Mouse (Mus musculus): ENCODE results near the gene Plekha8. TPM values are rescaled to one million over a fixed set of nuclear protein-coding genes. Genes with fewer than 3 reads are reported as not detected.

The Plekha8 gene
- polyA plus RNA-seq, 1 experiment from 2014 or later: 5.1 TPM

GRCm38 (mm10) chr6:54562018-54562809 lies 32.7 kb upstream of the Plekha8 start:
- H3K4me1 ChIP-seq (replicated peaks): peaks cover 14% of the 10 kb centered on the region
- no peak overlapping the region for H3K9ac ChIP-seq
- 0 out of 2 replicates have a peak, but pooled peaks cover 7% of the 10 kb centered on the region for H3K27me3 ChIP-seq
- no peaks in the 10 kb centered on the region for H3K36me3 ChIP-seq
- ATAC-seq (replicated peaks; ENCODE audit: insufficient number of reproducible peaks, insufficient read depth, low FRiP score, low read depth): no peak
- 72% methylated on average over 17 of the region's 17 CpGs for WGBS
- H3K9me3 ChIP-seq (replicated peaks): no peaks in the 10 kb centered on the region
- H3K4me2 ChIP-seq: no peak overlapping the region
- no peak overlapping the region for H3K27ac ChIP-seq
- H3K4me3 ChIP-seq: no peak overlapping the region

DNA sequence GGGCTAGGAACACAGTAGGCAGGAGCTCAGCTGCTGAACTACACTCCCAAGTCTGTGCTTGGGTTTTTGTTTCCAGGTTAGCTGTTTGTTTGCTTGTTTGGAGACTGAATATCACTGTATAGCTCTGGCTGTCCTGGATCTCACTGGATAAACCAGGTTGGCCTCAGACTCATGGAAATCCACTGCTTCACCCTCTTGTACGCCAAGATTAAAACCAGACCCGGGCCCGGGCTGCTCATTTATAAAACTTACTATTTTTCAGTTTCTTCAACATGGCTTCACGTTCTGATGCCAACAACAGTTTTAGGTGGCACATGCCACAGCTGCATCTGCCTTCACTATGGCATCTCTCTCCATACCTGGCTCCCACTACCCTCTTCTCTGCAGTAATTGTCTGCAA lies 31.4 kb upstream of the Plekha8 start:
- 90% methylated on average over 4 of the region's 4 CpGs for WGBS
- Histone ChIP-seq H3K4me1 (replicated peaks) (peaks cover 14% of the 10 kb centered on the region), H3K27ac (no peak overlapping the region), H3K4me2 (no peak overlapping the region), H3K9ac (no peak overlapping the region), H3K9me3 (replicated peaks) (no peaks in the 10 kb centered on the region), H3K27me3 (0 out of 2 replicates have a peak, but pooled peaks cover 7% of the 10 kb centered on the region), H3K4me3 (no peak overlapping the region), H3K36me3 (no peaks in the 10 kb centered on the region)
- no peak for ATAC-seq (replicated peaks; ENCODE audit: insufficient number of reproducible peaks, insufficient read depth, low FRiP score, low read depth)

DNA sequence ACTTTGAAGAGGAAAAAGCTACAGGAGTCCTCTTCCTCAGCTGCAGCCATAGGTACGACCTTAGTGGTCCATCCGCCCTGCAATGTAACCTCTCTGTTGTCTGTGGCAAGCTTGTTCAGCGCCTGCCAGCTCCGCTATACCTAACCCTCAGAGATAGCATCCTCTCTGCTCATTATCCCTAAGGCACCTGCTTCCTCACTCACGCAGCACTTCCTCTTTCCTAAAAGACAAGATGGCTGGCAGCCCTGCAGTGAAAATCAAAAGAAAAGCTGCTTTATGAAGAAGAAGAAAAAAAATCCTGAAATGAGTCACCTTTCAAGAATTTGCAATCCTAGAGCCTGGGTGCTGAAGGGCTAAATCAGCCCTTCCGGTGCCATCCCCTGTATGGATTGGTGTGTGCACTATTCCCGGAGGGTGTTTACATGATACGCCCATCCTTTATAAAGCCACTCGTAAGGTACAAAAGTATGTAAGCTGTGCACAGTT lies 30.4 kb upstream of the Plekha8 start:
- no peaks in the 10 kb centered on the region for H3K9me3 ChIP-seq (replicated peaks)
- no peak overlapping the region for H3K9ac ChIP-seq
- H3K4me1 ChIP-seq (replicated peaks): peaks cover 14% of the 10 kb centered on the region
- H3K27ac ChIP-seq: no peak overlapping the region
- ATAC-seq (replicated peaks; ENCODE audit: insufficient number of reproducible peaks, insufficient read depth, low FRiP score, low read depth): no peak
- 63% methylated on average over 9 of the region's 9 CpGs for WGBS
- 0 out of 2 replicates have a peak, but pooled peaks cover 7% of the 10 kb centered on the region for H3K27me3 ChIP-seq
- H3K36me3 ChIP-seq: no peaks in the 10 kb centered on the region
- no peak overlapping the region for H3K4me2 ChIP-seq
- H3K4me3 ChIP-seq: no peak overlapping the region

DNA sequence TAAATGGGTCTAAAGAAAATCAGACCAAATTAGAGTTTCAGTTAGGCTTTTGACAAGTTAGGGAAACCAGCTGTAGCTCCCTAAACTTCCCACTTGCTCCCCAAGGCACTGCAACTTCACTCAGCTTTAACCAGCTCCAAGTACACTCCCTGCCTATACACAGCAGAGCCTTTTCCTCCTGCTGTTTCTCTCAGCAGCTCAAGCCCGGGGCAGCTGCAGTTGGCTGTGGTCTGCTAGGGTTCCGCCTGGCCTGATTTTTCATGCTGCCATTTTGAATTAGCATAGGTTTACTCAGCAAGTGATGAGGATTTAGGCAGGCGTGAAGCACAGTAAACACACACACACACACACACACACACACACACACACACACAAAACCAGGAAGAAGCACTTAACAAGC lies 29.9 kb upstream of the Plekha8 start:
- no peak for ATAC-seq (replicated peaks; ENCODE audit: insufficient number of reproducible peaks, insufficient read depth, low FRiP score, low read depth)
- Histone ChIP-seq H3K36me3 (no peaks in the 10 kb centered on the region), H3K4me1 (replicated peaks) (peaks cover 14% of the 10 kb centered on the region), H3K27me3 (0 out of 2 replicates have a peak, but pooled peaks cover 7% of the 10 kb centered on the region), H3K9ac (no peak overlapping the region), H3K27ac (no peak overlapping the region), H3K4me3 (no peak overlapping the region), H3K9me3 (replicated peaks) (no peaks in the 10 kb centered on the region), H3K4me2 (peak overlapping the region; percentile 99; the same call in 1 of the 2 replicates)
- WGBS: 66% methylated on average over 3 of the region's 3 CpGs

GRCm38 (mm10) chr6:54565665-54566545 lies 29.0 kb upstream of the Plekha8 start, which contains the start of gene Scrn1:
TSS of gene Scrn1 (minus strand) at chr6:54566489.
- H3K27ac ChIP-seq: peak within 1 kb of the TSS; percentile 32; the same call in 1 of the 2 replicates
- 0 out of 2 replicates have a peak, but pooled peaks cover 7% of the 10 kb centered on the region for H3K27me3 ChIP-seq
- H3K36me3 ChIP-seq: no peaks in the 10 kb centered on the region
- H3K9me3 ChIP-seq (replicated peaks): no peaks in the 10 kb centered on the region
- H3K4me3 ChIP-seq: peak within 1 kb of the TSS; percentile 68
- peaks cover 14% of the 10 kb centered on the region for H3K4me1 ChIP-seq (replicated peaks)
- peak within 1 kb of the TSS; percentile 55 for H3K9ac ChIP-seq
- WGBS: 2% methylated on average over 60 of the region's 60 CpGs
- H3K4me2 ChIP-seq: peak within 1 kb of the TSS; percentile 99
- peak; percentile 76 for ATAC-seq (replicated peaks; ENCODE audit: insufficient number of reproducible peaks, insufficient read depth, low FRiP score, low read depth)

DNA sequence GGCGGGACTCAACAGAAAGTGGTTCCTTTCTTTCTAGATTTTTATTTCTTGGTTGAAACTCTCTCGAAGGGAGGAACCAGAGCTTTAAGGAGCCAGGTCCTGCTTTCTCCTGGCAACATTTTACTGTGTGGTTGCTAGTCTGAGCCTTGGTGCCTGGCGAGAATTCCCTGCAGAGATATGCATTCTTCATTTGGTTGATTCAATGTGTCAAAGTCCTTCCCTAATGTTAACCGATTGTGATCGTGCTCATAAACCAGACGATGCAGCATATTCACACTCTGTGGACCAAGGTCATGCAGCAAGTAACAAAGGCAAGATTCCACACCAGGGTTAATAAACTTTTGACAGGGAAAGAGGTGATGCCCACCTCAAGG lies 28.4 kb upstream of the Plekha8 start:
- H3K9me3 ChIP-seq (replicated peaks): no peaks in the 10 kb centered on the region
- no peaks in the 10 kb centered on the region for H3K36me3 ChIP-seq
- H3K9ac ChIP-seq: peak overlapping the region; percentile 55
- ATAC-seq (replicated peaks; ENCODE audit: insufficient number of reproducible peaks, insufficient read depth, low FRiP score, low read depth): no peak
- H3K27me3 ChIP-seq: 0 out of 2 replicates have a peak, but pooled peaks cover 7% of the 10 kb centered on the region
- H3K4me1 ChIP-seq (replicated peaks): peaks cover 14% of the 10 kb centered on the region
- H3K4me2 ChIP-seq: peak overlapping the region; percentile 99
- no peak overlapping the region for H3K27ac ChIP-seq
- H3K4me3 ChIP-seq: peak overlapping the region; percentile 68
- 12% methylated on average over 6 of the region's 6 CpGs for WGBS

DNA sequence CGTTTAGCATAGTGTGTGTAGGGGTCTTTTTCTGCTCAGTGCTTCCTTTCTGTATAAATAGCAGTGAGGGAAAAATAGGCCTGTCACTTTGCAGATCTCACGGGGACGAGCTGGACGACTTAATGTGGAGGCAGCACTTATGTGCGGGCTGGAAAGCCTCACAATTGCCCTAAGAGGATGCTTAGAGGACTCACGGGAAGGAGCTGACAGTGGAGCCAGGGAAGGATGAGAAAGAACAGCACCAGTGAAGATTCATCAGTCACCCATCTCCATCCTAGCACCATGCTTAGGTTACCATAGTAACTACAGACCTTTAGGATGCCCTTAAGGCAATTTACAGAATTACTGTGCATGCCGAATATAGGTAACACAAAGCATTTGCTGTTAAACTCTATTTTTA lies 25.1 kb upstream of the Plekha8 start:
- no peak for ATAC-seq (replicated peaks; ENCODE audit: insufficient number of reproducible peaks, insufficient read depth, low FRiP score, low read depth)
- Histone ChIP-seq H3K27ac (no peak overlapping the region), H3K4me3 (no peak overlapping the region), H3K4me1 (replicated peaks) (peaks cover 19% of the 10 kb centered on the region), H3K27me3 (0 out of 2 replicates have a peak, but pooled peaks cover 7% of the 10 kb centered on the region), H3K36me3 (no peaks in the 10 kb centered on the region), H3K4me2 (no peak overlapping the region), H3K9ac (no peak overlapping the region), H3K9me3 (replicated peaks) (no peaks in the 10 kb centered on the region)
- WGBS: 45% methylated on average over 7 of the region's 7 CpGs

- Histone ChIP-seq H3K9ac (no peak overlapping the region), H3K27me3 (no peaks in the 10 kb centered on the region), H3K4me1 (replicated peaks) (peaks cover 5% of the 10 kb centered on the region; the same call in 1 of the 2 replicates), H3K4me3 (no peak overlapping the region), H3K27ac (no peak overlapping the region), H3K36me3 (peaks cover 5% of the 10 kb centered on the region; the same call in 1 of the 2 replicates), H3K4me2 (no peak overlapping the region), H3K9me3 (replicated peaks) (no peaks in the 10 kb centered on the region)
- no peak for ATAC-seq (replicated peaks; ENCODE audit: insufficient number of reproducible peaks, insufficient read depth, low FRiP score, low read depth)
- WGBS: 35% methylated on average over 6 of the region's 6 CpGs
Measured at GRCm38 (mm10) chr6:54573218-54573955, 21.5 kb upstream of the Plekha8 start.

GRCm38 (mm10) chr6:54586175-54586574 lies 8.7 kb upstream of the Plekha8 start:
- no peak for ATAC-seq (replicated peaks; ENCODE audit: insufficient number of reproducible peaks, insufficient read depth, low FRiP score, low read depth)
- WGBS: 16% methylated on average over 2 of the region's 2 CpGs
- H3K4me3 ChIP-seq: no peak overlapping the region
- H3K27ac ChIP-seq: no peak overlapping the region
- H3K9ac ChIP-seq: no peak overlapping the region
- H3K27me3 ChIP-seq: no peaks in the 10 kb centered on the region
- 0 out of 2 replicates have a peak, but pooled peaks cover 5% of the 10 kb centered on the region for H3K4me1 ChIP-seq (replicated peaks)
- H3K9me3 ChIP-seq (replicated peaks): no peaks in the 10 kb centered on the region
- H3K4me2 ChIP-seq: no peak overlapping the region
- peaks cover 12% of the 10 kb centered on the region; the same call in 1 of the 2 replicates for H3K36me3 ChIP-seq

DNA sequence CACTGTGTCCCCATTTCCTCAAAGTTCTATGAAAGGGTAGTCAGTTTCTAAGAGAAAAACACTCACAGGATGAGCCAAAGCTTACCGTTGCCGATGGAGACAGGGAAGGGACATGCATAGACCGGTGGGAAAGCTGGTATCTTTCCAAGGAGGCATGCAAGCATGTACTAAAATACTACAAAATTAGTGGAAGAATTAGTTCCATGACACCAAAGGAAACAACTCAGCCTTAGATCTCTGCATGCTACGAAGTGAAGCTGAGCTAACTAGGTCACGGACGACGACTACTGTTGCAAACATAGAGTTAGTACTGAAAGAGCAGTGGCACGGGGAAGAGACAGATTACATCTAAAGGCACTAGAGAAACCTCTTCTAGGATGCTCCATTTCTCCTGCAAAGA lies 8.0 kb upstream of the Plekha8 start:
- no peaks in the 10 kb centered on the region for H3K9me3 ChIP-seq (replicated peaks)
- no peak for ATAC-seq (replicated peaks; ENCODE audit: insufficient number of reproducible peaks, insufficient read depth, low FRiP score, low read depth)
- H3K9ac ChIP-seq: no peak overlapping the region
- H3K27me3 ChIP-seq: no peaks in the 10 kb centered on the region
- no peak overlapping the region for H3K4me3 ChIP-seq
- peaks cover 12% of the 10 kb centered on the region; the same call in 1 of the 2 replicates for H3K36me3 ChIP-seq
- H3K4me1 ChIP-seq (replicated peaks): peaks cover 12% of the 10 kb centered on the region; the same call in 1 of the 2 replicates
- no peak overlapping the region for H3K27ac ChIP-seq
- H3K4me2 ChIP-seq: no peak overlapping the region
- WGBS: 79% methylated on average over 8 of the region's 8 CpGs

All from heart, embryonic 15.5 days (tissue).